Mouse (Mus musculus): ENCODE measurements at regions not wholly inside any gene's neighbourhood (a gene's known extent, or its start where the extent isn't known, plus 50 kb on each side); places are given as distances from the start of the nearest gene placed in this dataset.

GRCm38 (mm10) chr16:7839139-7839538 lies 585.8 kb downstream of the Tmem114 start:
- H3K27ac ChIP-seq = no peak overlapping the region
- no peaks in the 10 kb centered on the region for H3K9me3 ChIP-seq (replicated peaks)
- ATAC-seq (replicated peaks; ENCODE audit: insufficient number of reproducible peaks, insufficient read depth, low FRiP score, low read depth) = no peak
- H3K9ac ChIP-seq = no peak overlapping the region
- H3K4me3 ChIP-seq = no peak overlapping the region
- no peaks in the 10 kb centered on the region for H3K4me1 ChIP-seq (replicated peaks)
- H3K27me3 ChIP-seq = no peaks in the 10 kb centered on the region
- no peak overlapping the region for H3K4me2 ChIP-seq
- WGBS = 60% methylated on average over 5 of the region's 5 CpGs
- H3K36me3 ChIP-seq = no peaks in the 10 kb centered on the region

GRCm38 (mm10) chr16:7831142-7831541 lies 593.8 kb downstream of the Tmem114 start:
- Histone ChIP-seq H3K27me3 (no peaks in the 10 kb centered on the region), H3K9ac (no peak overlapping the region), H3K4me1 (replicated peaks) (no peaks in the 10 kb centered on the region), H3K4me2 (no peak overlapping the region), H3K36me3 (no peaks in the 10 kb centered on the region), H3K9me3 (replicated peaks) (no peaks in the 10 kb centered on the region), H3K4me3 (no peak overlapping the region), H3K27ac (no peak overlapping the region)
- 54% methylated on average over 6 of the region's 6 CpGs for WGBS
- no peak for ATAC-seq (replicated peaks; ENCODE audit: insufficient number of reproducible peaks, insufficient read depth, low FRiP score, low read depth)

- Histone ChIP-seq H3K9me3 (replicated peaks) (no peaks in the 10 kb centered on the region), H3K9ac (no peak overlapping the region), H3K4me1 (replicated peaks) (no peaks in the 10 kb centered on the region), H3K27ac (no peak overlapping the region), H3K27me3 (no peaks in the 10 kb centered on the region), H3K4me2 (no peak overlapping the region), H3K36me3 (no peaks in the 10 kb centered on the region), H3K4me3 (no peak overlapping the region)
- ATAC-seq (replicated peaks; ENCODE audit: insufficient number of reproducible peaks, insufficient read depth, low FRiP score, low read depth) = no peak
- 70% methylated on average over 9 of the region's 9 CpGs for WGBS
Measured at GRCm38 (mm10) chr16:7829939-7830650, 594.8 kb downstream of the Tmem114 start.

GRCm38 (mm10) chr16:7801161-7801560 lies 623.8 kb downstream of the Tmem114 start:
- Histone ChIP-seq H3K36me3 (no peaks in the 10 kb centered on the region), H3K4me2 (no peak overlapping the region), H3K27ac (no peak overlapping the region), H3K4me1 (replicated peaks) (no peaks in the 10 kb centered on the region), H3K9ac (no peak overlapping the region), H3K4me3 (no peak overlapping the region), H3K9me3 (replicated peaks) (no peaks in the 10 kb centered on the region), H3K27me3 (no peaks in the 10 kb centered on the region)
- 72% methylated on average over 2 of the region's 2 CpGs for WGBS
- no peak for ATAC-seq (replicated peaks; ENCODE audit: insufficient number of reproducible peaks, insufficient read depth, low FRiP score, low read depth)

GRCm38 (mm10) chr16:7797176-7797786 lies 627.7 kb downstream of the Tmem114 start:
- Histone ChIP-seq H3K9me3 (replicated peaks) (no peaks in the 10 kb centered on the region), H3K27ac (no peak overlapping the region), H3K27me3 (no peaks in the 10 kb centered on the region), H3K4me3 (no peak overlapping the region), H3K9ac (no peak overlapping the region), H3K36me3 (no peaks in the 10 kb centered on the region), H3K4me1 (replicated peaks) (no peaks in the 10 kb centered on the region), H3K4me2 (no peak overlapping the region)
- ATAC-seq (replicated peaks; ENCODE audit: insufficient number of reproducible peaks, insufficient read depth, low FRiP score, low read depth) = no peak
- WGBS = 61% methylated on average over 8 of the region's 8 CpGs

- H3K27me3 ChIP-seq = no peaks in the 10 kb centered on the region
- ATAC-seq (replicated peaks; ENCODE audit: insufficient number of reproducible peaks, insufficient read depth, low FRiP score, low read depth) = no peak
- no peaks in the 10 kb centered on the region for H3K4me1 ChIP-seq (replicated peaks)
- no peak overlapping the region for H3K9ac ChIP-seq
- no peaks in the 10 kb centered on the region for H3K36me3 ChIP-seq
- H3K4me2 ChIP-seq = no peak overlapping the region
- H3K4me3 ChIP-seq = no peak overlapping the region
- H3K27ac ChIP-seq = no peak overlapping the region
- no peaks in the 10 kb centered on the region for H3K9me3 ChIP-seq (replicated peaks)
- 66% methylated on average over 3 of the region's 3 CpGs for WGBS
Measured at GRCm38 (mm10) chr16:7795561-7795960, 629.4 kb downstream of the Tmem114 start.

- Histone ChIP-seq H3K27me3 (no peaks in the 10 kb centered on the region), H3K4me2 (no peak overlapping the region), H3K4me3 (no peak overlapping the region), H3K27ac (no peak overlapping the region), H3K9ac (no peak overlapping the region), H3K9me3 (replicated peaks) (no peaks in the 10 kb centered on the region), H3K4me1 (replicated peaks) (no peaks in the 10 kb centered on the region), H3K36me3 (no peaks in the 10 kb centered on the region)
- WGBS = 88% methylated on average over 3 of the region's 3 CpGs
- ATAC-seq (replicated peaks; ENCODE audit: insufficient number of reproducible peaks, insufficient read depth, low FRiP score, low read depth) = no peak
Measured at GRCm38 (mm10) chr16:7792521-7792920, 632.4 kb downstream of the Tmem114 start.

- Histone ChIP-seq H3K27ac (no peak overlapping the region), H3K9me3 (replicated peaks) (no peaks in the 10 kb centered on the region), H3K4me2 (no peak overlapping the region), H3K9ac (no peak overlapping the region), H3K4me3 (no peak overlapping the region), H3K4me1 (replicated peaks) (no peaks in the 10 kb centered on the region), H3K36me3 (no peaks in the 10 kb centered on the region), H3K27me3 (no peaks in the 10 kb centered on the region)
- no peak for ATAC-seq (replicated peaks; ENCODE audit: insufficient number of reproducible peaks, insufficient read depth, low FRiP score, low read depth)
- WGBS = 74% methylated on average over 4 of the region's 4 CpGs
Measured at GRCm38 (mm10) chr16:7790260-7790659, 634.7 kb downstream of the Tmem114 start.

- Histone ChIP-seq H3K27me3 (no peaks in the 10 kb centered on the region), H3K4me2 (no peak overlapping the region), H3K36me3 (no peaks in the 10 kb centered on the region), H3K27ac (no peak overlapping the region), H3K9ac (no peak overlapping the region), H3K4me3 (no peak overlapping the region), H3K9me3 (replicated peaks) (no peaks in the 10 kb centered on the region), H3K4me1 (replicated peaks) (no peaks in the 10 kb centered on the region)
- no peak for ATAC-seq (replicated peaks; ENCODE audit: insufficient number of reproducible peaks, insufficient read depth, low FRiP score, low read depth)
- WGBS = 54% methylated on average over 2 of the region's 2 CpGs
Measured at GRCm38 (mm10) chr16:7788209-7788608, 636.7 kb downstream of the Tmem114 start.

- H3K9ac ChIP-seq = no peak overlapping the region
- H3K36me3 ChIP-seq = no peaks in the 10 kb centered on the region
- H3K4me2 ChIP-seq = no peak overlapping the region
- WGBS = 78% methylated on average over 2 of the region's 2 CpGs
- no peaks in the 10 kb centered on the region for H3K27me3 ChIP-seq
- no peaks in the 10 kb centered on the region for H3K4me1 ChIP-seq (replicated peaks)
- H3K9me3 ChIP-seq (replicated peaks) = no peaks in the 10 kb centered on the region
- no peak for ATAC-seq (replicated peaks; ENCODE audit: insufficient number of reproducible peaks, insufficient read depth, low FRiP score, low read depth)
- no peak overlapping the region for H3K27ac ChIP-seq
- no peak overlapping the region for H3K4me3 ChIP-seq
Measured at GRCm38 (mm10) chr16:7781506-7781905, 643.4 kb downstream of the Tmem114 start.

GRCm38 (mm10) chr16:7775635-7776034 lies 649.3 kb downstream of the Tmem114 start:
- no peak for ATAC-seq (replicated peaks; ENCODE audit: insufficient number of reproducible peaks, insufficient read depth, low FRiP score, low read depth)
- H3K9ac ChIP-seq = no peak overlapping the region
- no peaks in the 10 kb centered on the region for H3K27me3 ChIP-seq
- H3K27ac ChIP-seq = no peak overlapping the region
- no peaks in the 10 kb centered on the region for H3K4me1 ChIP-seq (replicated peaks)
- no peak overlapping the region for H3K4me2 ChIP-seq
- WGBS = 79% methylated on average over 3 of the region's 3 CpGs
- H3K4me3 ChIP-seq = no peak overlapping the region
- H3K36me3 ChIP-seq = no peaks in the 10 kb centered on the region
- no peaks in the 10 kb centered on the region for H3K9me3 ChIP-seq (replicated peaks)

GRCm38 (mm10) chr16:7768433-7768832 lies 656.5 kb downstream of the Tmem114 start:
- H3K36me3 ChIP-seq = no peaks in the 10 kb centered on the region
- H3K27ac ChIP-seq = no peak overlapping the region
- H3K4me2 ChIP-seq = no peak overlapping the region
- no peaks in the 10 kb centered on the region for H3K27me3 ChIP-seq
- H3K9ac ChIP-seq = no peak overlapping the region
- H3K4me3 ChIP-seq = no peak overlapping the region
- WGBS = 47% methylated on average over 1 of the region's 1 CpGs
- H3K9me3 ChIP-seq (replicated peaks) = no peaks in the 10 kb centered on the region
- no peaks in the 10 kb centered on the region for H3K4me1 ChIP-seq (replicated peaks)
- ATAC-seq (replicated peaks; ENCODE audit: insufficient number of reproducible peaks, insufficient read depth, low FRiP score, low read depth) = no peak; the same call in 1 of the 2 replicates

Data from heart, embryonic 15.5 days (tissue).